Mouse (Mus musculus) erythroblast, embryonic 14.5 days (primary cell): ENCODE results near the gene Plgrkt.

Experiments
- GATA1 ChIP-seq: IDR thresholded peaks from 2 replicates; pipeline ENCODE4 v1.6.1; 2012; ENCODE audit warnings: low read length, inconsistent platforms, mixed read lengths
- TAL1 ChIP-seq: IDR thresholded peaks from 3 replicates; pipeline ENCODE4 v1.6.1; 2012; ENCODE audit warnings: low read length, inconsistent platforms, mixed read lengths

GRCm38 (mm10) chr19:29405388-29405787 is 38.2 kb upstream of the Plgrkt start:
- TF ChIP-seq GATA1 (no peak), TAL1 (no peak)
